Mouse (Mus musculus): ENCODE measurements around the gene Lgals8. TPM values are rescaled to one million over a fixed set of nuclear protein-coding genes. Genes with fewer than 3 reads are reported as not detected.

The Lgals8 gene
- polyA plus RNA-seq, 1 experiment from 2014 or later, result 10.5 TPM

DNA sequence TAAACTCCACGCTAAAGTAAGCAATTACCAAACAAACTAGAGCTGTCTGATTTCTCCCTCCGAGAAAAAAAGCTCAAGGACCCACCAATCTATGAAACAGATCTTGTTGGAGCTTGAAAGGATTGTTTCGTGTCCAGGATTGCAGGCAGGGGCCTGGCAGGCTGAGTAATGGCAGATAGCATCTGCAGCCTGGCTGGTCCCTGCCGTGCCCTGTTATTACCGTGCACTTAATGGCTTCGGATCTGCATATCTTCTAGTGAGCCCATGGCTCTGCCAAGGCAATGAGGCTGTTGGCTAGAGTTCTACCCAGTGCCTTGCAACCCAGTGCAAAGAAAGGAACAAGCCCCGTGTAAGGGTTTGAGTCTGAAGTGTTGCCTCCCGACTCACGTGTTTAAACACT, 30.0 kb upstream of the Lgals8 start:
- Histone ChIP-seq H3K36me3 (ENCODE audit: control insufficient read depth, insufficient read depth, low read length) (no peaks in the 10 kb centered on the region), H3K9me3 (ENCODE audit: control insufficient read depth, low read length) (no peaks in the 10 kb centered on the region), H3K27ac (ENCODE audit: low read depth, low read length) (no peak overlapping the region), H3K27me3 (ENCODE audit: control insufficient read depth, insufficient read depth, low read length) (no peaks in the 10 kb centered on the region), H3K9ac (ENCODE audit: low read length) (no peak overlapping the region), H3K4me2 (no peak overlapping the region), H3K4me3 (ENCODE audit: low read depth, low read length) (no peak overlapping the region), H3K4me1 (ENCODE audit: control insufficient read depth, insufficient read depth, low read length) (no peaks in the 10 kb centered on the region)
- ATAC-seq (ENCODE audit: low FRiP score) (no peak), DNase-seq (ENCODE audit: low spot score, missing footprints) (no peak)
- WGBS, result 93% methylated on average over 9 of the region's 9 CpGs

DNA sequence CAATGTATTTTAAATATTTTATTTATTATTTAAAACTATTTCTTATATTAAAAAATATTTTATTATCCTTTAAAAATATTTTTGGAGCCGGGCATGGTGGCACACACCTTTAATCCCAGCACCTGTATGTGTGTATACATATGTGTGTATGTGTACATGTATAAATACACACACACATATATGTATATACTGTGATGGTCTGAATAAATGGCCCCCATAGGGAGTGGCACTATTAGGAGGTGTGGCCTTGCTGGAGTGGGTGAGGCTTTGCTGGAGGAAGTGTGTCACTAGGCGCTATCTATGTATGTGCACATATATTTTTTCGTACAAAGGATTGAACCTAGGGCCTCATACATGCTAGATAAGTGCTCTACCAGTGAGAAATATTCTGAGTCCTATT, 27.8 kb upstream of the Lgals8 start:
- ATAC-seq (ENCODE audit: low FRiP score) (no peak), DNase-seq (ENCODE audit: low spot score, missing footprints) (no peak)
- Histone ChIP-seq H3K4me1 (ENCODE audit: control insufficient read depth, insufficient read depth, low read length) (no peaks in the 10 kb centered on the region), H3K36me3 (ENCODE audit: control insufficient read depth, insufficient read depth, low read length) (no peaks in the 10 kb centered on the region), H3K27me3 (ENCODE audit: control insufficient read depth, insufficient read depth, low read length) (no peaks in the 10 kb centered on the region), H3K4me2 (no peak overlapping the region), H3K9me3 (ENCODE audit: control insufficient read depth, low read length) (no peaks in the 10 kb centered on the region), H3K27ac (ENCODE audit: low read depth, low read length) (no peak overlapping the region), H3K4me3 (ENCODE audit: low read depth, low read length) (no peak overlapping the region), H3K9ac (ENCODE audit: low read length) (no peak overlapping the region)
- 94% methylated on average over 3 of the region's 3 CpGs for WGBS

DNA sequence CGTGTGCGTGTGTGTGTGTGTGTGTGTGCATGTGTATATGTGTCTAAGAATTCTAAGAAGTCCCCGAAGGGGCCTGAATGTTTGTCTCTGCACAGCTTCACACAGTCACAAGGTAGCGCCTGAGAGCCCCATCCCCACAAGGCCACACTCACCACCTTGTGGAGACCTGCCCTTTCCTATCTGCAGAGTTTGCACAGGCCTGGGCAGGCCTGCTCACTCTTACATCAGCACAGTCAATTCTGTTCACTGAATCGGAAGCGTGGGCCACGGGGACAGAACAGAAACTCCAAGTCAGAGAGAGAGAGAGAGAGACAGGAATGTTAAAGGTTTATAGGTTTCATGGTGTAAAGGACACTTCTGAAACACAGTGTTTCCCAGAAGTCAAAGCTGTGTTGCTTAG, 20.9 kb upstream of the Lgals8 start:
- Histone ChIP-seq H3K9ac (ENCODE audit: low read length) (no peak overlapping the region), H3K4me1 (ENCODE audit: control insufficient read depth, insufficient read depth, low read length) (no peaks in the 10 kb centered on the region), H3K27ac (ENCODE audit: low read depth, low read length) (no peak overlapping the region), H3K4me2 (no peak overlapping the region), H3K9me3 (ENCODE audit: control insufficient read depth, low read length) (no peaks in the 10 kb centered on the region), H3K27me3 (ENCODE audit: control insufficient read depth, insufficient read depth, low read length) (no peaks in the 10 kb centered on the region), H3K36me3 (ENCODE audit: control insufficient read depth, insufficient read depth, low read length) (no peaks in the 10 kb centered on the region), H3K4me3 (ENCODE audit: low read depth, low read length) (no peak overlapping the region)
- WGBS, result 80% methylated on average over 7 of the region's 7 CpGs
- DNase-seq (ENCODE audit: low spot score, missing footprints) (no peak), ATAC-seq (ENCODE audit: low FRiP score) (no peak)

DNA sequence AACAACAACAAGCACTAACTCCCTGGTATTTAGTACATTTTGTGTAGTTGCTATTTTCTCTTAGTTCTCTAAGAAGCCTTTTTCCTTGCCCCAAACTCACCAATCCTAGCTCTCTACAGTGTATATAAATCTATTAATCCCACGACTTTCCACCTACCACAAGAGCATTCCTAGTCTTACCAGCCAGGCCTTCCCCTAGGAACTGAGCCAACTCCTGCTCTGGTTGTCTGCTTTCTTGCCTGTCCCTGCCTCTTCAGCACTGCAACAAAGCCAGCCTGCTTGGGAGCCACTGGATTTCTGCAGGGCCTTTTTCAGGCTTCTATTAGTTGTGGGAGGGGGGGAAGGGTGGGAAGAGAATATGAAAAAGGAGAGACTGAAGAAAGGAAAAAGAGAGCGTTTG, 20.5 kb upstream of the Lgals8 start:
- 84% methylated on average over 2 of the region's 2 CpGs for WGBS
- Histone ChIP-seq H3K9ac (ENCODE audit: low read length) (no peak overlapping the region), H3K4me3 (ENCODE audit: low read depth, low read length) (no peak overlapping the region), H3K27me3 (ENCODE audit: control insufficient read depth, insufficient read depth, low read length) (no peaks in the 10 kb centered on the region), H3K27ac (ENCODE audit: low read depth, low read length) (no peak overlapping the region), H3K36me3 (ENCODE audit: control insufficient read depth, insufficient read depth, low read length) (no peaks in the 10 kb centered on the region), H3K4me2 (no peak overlapping the region), H3K9me3 (ENCODE audit: control insufficient read depth, low read length) (no peaks in the 10 kb centered on the region), H3K4me1 (ENCODE audit: control insufficient read depth, insufficient read depth, low read length) (no peaks in the 10 kb centered on the region)
- no peak for DNase-seq (ENCODE audit: low spot score, missing footprints)
- no peak for ATAC-seq (ENCODE audit: low FRiP score)

DNA sequence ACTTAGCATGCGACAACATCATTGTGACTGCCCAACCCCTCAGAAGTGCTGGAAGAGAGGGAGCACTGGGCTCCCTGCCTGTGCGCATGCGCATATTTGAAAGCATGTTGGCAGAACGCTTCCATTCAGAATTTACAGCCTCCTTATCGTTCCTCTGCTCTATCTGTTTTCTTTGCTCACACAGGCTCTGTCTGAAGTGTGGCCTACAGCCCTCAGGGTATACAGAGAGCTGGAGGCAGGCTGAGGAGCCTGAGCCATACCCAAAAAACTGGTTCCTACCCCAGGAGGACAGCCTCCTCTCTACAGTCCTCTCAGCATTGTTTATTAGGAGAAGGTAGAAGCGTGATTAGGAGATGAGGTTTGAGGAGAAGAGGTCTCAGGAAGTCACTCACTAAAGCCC, 15.1 kb upstream of the Lgals8 start:
- Histone ChIP-seq H3K9me3 (ENCODE audit: control insufficient read depth, low read length) (no peaks in the 10 kb centered on the region), H3K27ac (ENCODE audit: low read depth, low read length) (no peak overlapping the region), H3K4me2 (no peak overlapping the region), H3K9ac (ENCODE audit: low read length) (no peak overlapping the region), H3K4me3 (ENCODE audit: low read depth, low read length) (no peak overlapping the region), H3K36me3 (ENCODE audit: control insufficient read depth, insufficient read depth, low read length) (no peaks in the 10 kb centered on the region), H3K4me1 (ENCODE audit: control insufficient read depth, insufficient read depth, low read length) (no peaks in the 10 kb centered on the region), H3K27me3 (ENCODE audit: control insufficient read depth, insufficient read depth, low read length) (no peaks in the 10 kb centered on the region)
- DNase-seq (ENCODE audit: low spot score, missing footprints) (no peak), ATAC-seq (ENCODE audit: low FRiP score) (no peak)
- 84% methylated on average over 6 of the region's 6 CpGs for WGBS

DNA sequence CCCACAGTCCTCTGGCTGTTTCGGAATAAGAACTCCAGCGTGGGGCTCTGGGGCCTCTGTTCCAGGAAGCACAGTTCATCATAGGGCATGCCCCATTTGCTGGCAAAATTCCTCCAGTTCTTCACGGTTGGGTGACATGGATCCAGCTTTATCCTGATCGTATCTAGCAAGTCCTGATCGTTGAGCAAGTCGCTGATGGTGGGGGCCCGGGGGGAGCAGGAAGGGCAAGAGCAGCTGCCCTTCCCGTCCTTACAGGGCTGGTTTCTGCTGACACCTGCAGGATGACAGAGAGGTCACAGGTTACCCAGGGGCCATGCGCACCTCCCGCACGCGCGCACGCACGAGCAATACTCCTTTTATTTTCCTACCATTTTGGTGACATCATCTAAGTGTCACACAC, 13.6 kb upstream of the Lgals8 start:
- no peaks in the 10 kb centered on the region for H3K27me3 ChIP-seq (ENCODE audit: control insufficient read depth, insufficient read depth, low read length)
- WGBS, result 87% methylated on average over 15 of the region's 15 CpGs
- no peak overlapping the region for H3K4me3 ChIP-seq (ENCODE audit: low read depth, low read length)
- no peak overlapping the region for H3K27ac ChIP-seq (ENCODE audit: low read depth, low read length)
- H3K9me3 ChIP-seq (ENCODE audit: control insufficient read depth, low read length), result no peaks in the 10 kb centered on the region
- DNase-seq (ENCODE audit: low spot score, missing footprints) (no peak), ATAC-seq (ENCODE audit: low FRiP score) (no peak)
- no peaks in the 10 kb centered on the region for H3K36me3 ChIP-seq (ENCODE audit: control insufficient read depth, insufficient read depth, low read length)
- no peak overlapping the region for H3K9ac ChIP-seq (ENCODE audit: low read length)
- peaks cover 3% of the 10 kb centered on the region; the same call in 1 of the 2 replicates for H3K4me1 ChIP-seq (ENCODE audit: control insufficient read depth, insufficient read depth, low read length)
- H3K4me2 ChIP-seq, result no peak overlapping the region

DNA sequence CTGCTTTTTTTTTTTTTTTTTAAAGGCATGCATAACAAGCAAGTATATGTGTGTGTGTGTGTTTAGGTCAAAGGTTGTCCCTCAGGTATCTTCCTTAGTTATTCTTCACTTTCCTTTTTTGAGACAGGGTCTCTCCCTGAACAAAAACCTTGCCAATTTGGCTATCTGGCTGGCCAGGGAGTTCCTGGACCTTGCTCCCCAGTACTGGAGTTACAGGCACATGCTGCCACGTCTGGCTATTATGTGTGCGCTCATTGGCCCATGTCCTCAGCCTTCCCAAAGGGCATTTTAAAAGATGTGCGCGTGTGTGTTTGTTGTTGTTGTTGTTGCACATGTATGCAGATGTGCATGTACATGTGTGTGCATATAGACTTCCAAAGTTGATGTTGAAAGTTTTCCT, 12.1 kb upstream of the Lgals8 start:
- DNase-seq (ENCODE audit: low spot score, missing footprints), result no peak
- peaks cover 5% of the 10 kb centered on the region; the same call in 1 of the 2 replicates for H3K4me1 ChIP-seq (ENCODE audit: control insufficient read depth, insufficient read depth, low read length)
- H3K4me2 ChIP-seq, result no peak overlapping the region
- H3K9me3 ChIP-seq (ENCODE audit: control insufficient read depth, low read length), result no peaks in the 10 kb centered on the region
- no peak overlapping the region for H3K9ac ChIP-seq (ENCODE audit: low read length)
- H3K4me3 ChIP-seq (ENCODE audit: low read depth, low read length), result no peak overlapping the region
- H3K27ac ChIP-seq (ENCODE audit: low read depth, low read length), result no peak overlapping the region
- no peaks in the 10 kb centered on the region for H3K27me3 ChIP-seq (ENCODE audit: control insufficient read depth, insufficient read depth, low read length)
- no peak for ATAC-seq (ENCODE audit: low FRiP score)
- H3K36me3 ChIP-seq (ENCODE audit: control insufficient read depth, insufficient read depth, low read length), result no peaks in the 10 kb centered on the region
- WGBS, result 91% methylated on average over 4 of the region's 4 CpGs

DNA sequence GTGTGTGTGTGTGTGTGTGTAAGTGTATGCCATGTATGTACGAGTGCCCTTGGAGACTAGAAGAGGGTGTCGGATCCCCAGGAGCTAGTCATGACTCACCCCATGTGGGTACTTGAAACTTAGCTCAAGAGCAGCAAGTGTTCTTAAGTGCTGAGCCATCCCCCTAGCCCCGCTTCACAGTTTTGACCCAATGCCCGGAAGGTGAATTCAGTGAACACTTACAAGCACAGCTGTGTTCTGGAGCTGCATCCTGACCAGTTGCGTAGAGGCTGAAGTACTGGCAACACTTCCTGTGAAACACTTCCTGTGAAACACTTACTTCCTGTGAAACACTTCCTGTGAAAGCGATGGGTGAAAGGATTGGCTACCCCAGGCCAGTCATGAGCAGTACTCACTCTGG, 10.5 kb upstream of the Lgals8 start:
- DNase-seq (ENCODE audit: low spot score, missing footprints) (no peak), ATAC-seq (ENCODE audit: low FRiP score) (no peak)
- Histone ChIP-seq H3K9me3 (ENCODE audit: control insufficient read depth, low read length) (no peaks in the 10 kb centered on the region), H3K36me3 (ENCODE audit: control insufficient read depth, insufficient read depth, low read length) (no peaks in the 10 kb centered on the region), H3K27me3 (ENCODE audit: control insufficient read depth, insufficient read depth, low read length) (no peaks in the 10 kb centered on the region), H3K4me2 (no peak overlapping the region), H3K4me3 (ENCODE audit: low read depth, low read length) (no peak overlapping the region), H3K27ac (ENCODE audit: low read depth, low read length) (no peak overlapping the region), H3K4me1 (ENCODE audit: control insufficient read depth, insufficient read depth, low read length) (peaks cover 5% of the 10 kb centered on the region; the same call in 1 of the 2 replicates), H3K9ac (ENCODE audit: low read length) (no peak overlapping the region)
- 85% methylated on average over 6 of the region's 6 CpGs for WGBS

DNA sequence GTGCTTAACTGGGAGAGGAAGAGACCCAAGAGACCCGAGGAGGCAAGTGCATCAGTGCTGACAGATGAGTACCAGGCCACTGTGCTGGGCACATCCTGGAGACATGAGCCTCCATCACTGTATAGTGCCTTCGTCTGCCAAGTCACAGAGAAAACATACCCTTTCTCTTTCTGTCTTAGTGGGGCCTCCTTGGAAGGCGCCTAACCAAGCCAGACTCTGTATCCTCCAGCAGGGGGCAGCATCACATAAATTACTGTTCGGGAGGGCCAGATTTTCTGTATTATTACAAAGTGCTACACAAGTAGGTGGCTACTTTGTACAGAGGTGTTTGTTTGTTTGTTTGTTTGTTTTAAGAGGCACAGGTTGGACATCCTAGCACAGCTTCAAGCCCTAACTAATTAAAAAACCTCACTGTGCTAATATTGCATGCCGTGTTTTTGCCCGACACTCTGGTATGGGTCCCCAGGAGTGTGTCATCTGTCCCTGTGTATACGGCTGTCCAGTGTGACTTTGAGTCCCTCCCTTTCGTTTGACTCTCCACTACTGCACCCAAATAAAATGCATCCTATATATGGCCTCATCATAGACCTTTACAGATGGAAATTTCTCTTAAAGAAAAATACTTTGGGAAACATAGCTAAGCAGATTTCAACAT, 9.1 kb upstream of the Lgals8 start:
- Histone ChIP-seq H3K9ac (ENCODE audit: low read length) (no peak overlapping the region), H3K4me1 (ENCODE audit: control insufficient read depth, insufficient read depth, low read length) (peaks cover 5% of the 10 kb centered on the region; the same call in 1 of the 2 replicates), H3K4me3 (ENCODE audit: low read depth, low read length) (no peak overlapping the region), H3K27me3 (ENCODE audit: control insufficient read depth, insufficient read depth, low read length) (no peaks in the 10 kb centered on the region), H3K27ac (ENCODE audit: low read depth, low read length) (no peak overlapping the region), H3K4me2 (no peak overlapping the region), H3K9me3 (ENCODE audit: control insufficient read depth, low read length) (no peaks in the 10 kb centered on the region), H3K36me3 (ENCODE audit: control insufficient read depth, insufficient read depth, low read length) (no peaks in the 10 kb centered on the region)
- ATAC-seq (ENCODE audit: low FRiP score) (peak; percentile 87), DNase-seq (ENCODE audit: low spot score, missing footprints) (peak; percentile 95)
- 36% methylated on average over 8 of the region's 8 CpGs for whole genome bisulfite sequencing

Measured in midbrain, embryonic 11.5 days (tissue).